ENCODE assay signal across 7 mouse cellular contexts in genomic region chr8:78508719-78509272, GRCm38 (mm10). TPM values are rescaled to one million over a fixed set of nuclear protein-coding genes. Genes with fewer than 3 reads are reported as not detected.
DNase-seq lines count a peak whose midpoint lies in the region; ATAC-seq lines count a peak whose summit lies in the region.

TSS of gene Rbmxl1 (minus strand) at chr8:78508898.

- no peaks in the 10 kb centered on the region; the same call in 1 of the 2 replicates for H3K9me3 ChIP-seq in limb, embryonic 10.5 days (replicated peaks)
- no peaks in the 10 kb centered on the region for H3K9me3 ChIP-seq in midbrain, embryonic 13.5 days

- H3K4me3 ChIP-seq in limb, embryonic 10.5 days: peak within 1 kb of the TSS; percentile 86
- H3K4me3 ChIP-seq in midbrain, embryonic 13.5 days (replicated peaks): peak within 1 kb of the TSS; percentile 95

- ATAC-seq in midbrain, embryonic 13.5 days: peak; percentile 95

- DNase-seq in adrenal gland, adult 8-10 months: peak; percentile 69
- peak; percentile 92 for DNase-seq in embryo, embryonic 9.5 days (ENCODE audit: extremely low spot score)
- DNase-seq in gonadal fat pad, adult 2 months (ENCODE audit: low read depth): no peak
- DNase-seq in kidney, adult 11 months: peak; percentile 73
- peak; percentile 94 for DNase-seq in limb, embryonic 10.5 days (ENCODE audit: low spot score)
- peak; percentile 82 for DNase-seq in spleen, adult 12 weeks (ENCODE audit: low spot score)

- WGBS in limb, embryonic 10.5 days: under 1% methylated on average over 70 of the region's 70 CpGs
- under 1% methylated on average over 70 of the region's 70 CpGs for WGBS in midbrain, embryonic 13.5 days

- peak within 1 kb of the TSS; percentile 99 for H3K9ac ChIP-seq in midbrain, embryonic 13.5 days (replicated peaks)

- peaks cover 37% of the 10 kb centered on the region for H3K36me3 ChIP-seq in limb, embryonic 10.5 days
- peaks cover 23% of the 10 kb centered on the region for H3K36me3 ChIP-seq in midbrain, embryonic 13.5 days

- H3K27ac ChIP-seq in limb, embryonic 10.5 days: peak within 1 kb of the TSS; percentile 100
- peak within 1 kb of the TSS; percentile 98 for H3K27ac ChIP-seq in midbrain, embryonic 13.5 days

- no peaks in the 10 kb centered on the region for H3K27me3 ChIP-seq in limb, embryonic 10.5 days (ENCODE audit: low read depth, poor library complexity, severe bottlenecking)
- H3K27me3 ChIP-seq in midbrain, embryonic 13.5 days: no peaks in the 10 kb centered on the region

- peak within 1 kb of the TSS; percentile 94 for H3K4me2 ChIP-seq in midbrain, embryonic 13.5 days (replicated peaks)

- peaks cover 11% of the 10 kb centered on the region for H3K4me1 ChIP-seq in limb, embryonic 10.5 days
- H3K4me1 ChIP-seq in midbrain, embryonic 13.5 days (replicated peaks): peaks cover 24% of the 10 kb centered on the region

RNA-seq across cellular contexts. Expression of gene Rbmxl1, which starts in this region (rescaled TPM):
- total RNA-seq in adrenal gland, adult 8-10 months (2022): 10 to 100 TPM; 42.4 to 49.9 (median 43.9) TPM
- 22.7 and 25.5 TPM in 2 replicates for polyA plus RNA-seq in gonadal fat pad, adult 2 months (2012; rRNA removed)
- polyA plus RNA-seq in limb, embryonic 10.5 days (2016; fragmentation: Nextera tagmentation; extraction: Ambion mirVana): 392 and 395 TPM in 2 replicates
- 269 and 271 TPM in 2 replicates for polyA plus RNA-seq in midbrain, embryonic 13.5 days (2015; fragmentation: Nextera tagmentation; extraction: Ambion mirVana)

Comparison
In these comparisons a context has a peak if more than half of its experiments do, and no peak if none do; other contexts are left out.
1. RNA of gene Rbmxl1 (polyA plus RNA-seq): 392 to 395 TPM in limb, embryonic 10.5 days and 269 to 271 TPM in midbrain, embryonic 13.5 days; 22.7 to 25.5 TPM in gonadal fat pad, adult 2 months; every median in the first group is over 10 times any median in the second.